Mouse (Mus musculus) hindlimb bud, embryonic 11.5 days (tissue): ENCODE results near the gene Bpnt1.
"Not testable (repeated sequence)": the region's sequence is repeated elsewhere in the genome, so short reads cannot be mapped to it uniquely, and the experiment has no call there.

ENCODE experiments used
- DNase-seq: peaks from one replicate; pipeline ENCODE4 v3.0.0-alpha.2; 2012; ENCODE audit warnings: low read depth, low spot score; ENCODE audit errors: extremely low spot score

Bpnt1 gene

DNA sequence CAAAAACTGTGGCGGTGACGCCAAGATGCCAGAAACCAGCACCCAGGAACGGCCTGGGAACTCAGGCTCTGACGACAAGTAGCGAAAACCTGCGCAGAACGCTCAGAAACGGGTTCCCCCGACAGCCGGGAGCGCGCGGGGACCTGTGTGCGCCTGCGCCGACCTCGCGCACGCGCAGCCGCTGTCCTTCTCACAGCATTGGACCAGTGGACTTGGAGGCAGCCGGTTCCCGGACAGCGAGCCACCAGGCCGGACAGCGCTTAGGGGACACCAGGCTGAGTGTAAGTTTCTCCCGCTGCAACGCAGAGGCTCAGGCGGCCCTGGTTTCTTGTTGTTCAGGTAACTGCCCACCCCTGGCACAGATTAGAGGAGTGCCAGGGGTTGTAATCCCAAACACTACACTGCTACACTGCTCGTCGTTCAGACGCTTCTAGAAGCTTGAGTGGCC lies at the start of gene Bpnt1:
TSS of gene Bpnt1 (plus strand) at position 167 of the 448 bp plus-strand sequence.
- DNase-seq, result no peak

DNA sequence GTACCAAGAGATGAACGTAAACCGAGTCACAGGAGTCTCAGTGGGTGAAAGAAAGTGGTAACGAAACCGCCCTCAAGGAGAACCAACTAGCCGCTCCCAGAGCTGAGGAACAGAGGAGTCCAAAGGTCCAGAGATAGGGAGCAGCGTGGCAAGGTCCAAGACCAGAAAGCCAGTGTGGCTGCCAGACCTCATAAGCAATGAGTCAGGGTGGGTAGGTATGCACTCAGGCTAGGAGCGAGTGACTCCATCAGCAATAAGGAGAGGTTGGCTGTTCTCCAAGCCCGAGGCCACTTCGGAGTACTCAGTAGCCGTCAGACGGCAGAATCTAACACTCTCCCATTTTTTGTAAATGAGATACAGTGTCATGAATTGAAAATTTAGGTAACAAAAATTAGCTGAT lies 49.1 kb upstream of the Bpnt1 start:
- no peak for DNase-seq

DNA sequence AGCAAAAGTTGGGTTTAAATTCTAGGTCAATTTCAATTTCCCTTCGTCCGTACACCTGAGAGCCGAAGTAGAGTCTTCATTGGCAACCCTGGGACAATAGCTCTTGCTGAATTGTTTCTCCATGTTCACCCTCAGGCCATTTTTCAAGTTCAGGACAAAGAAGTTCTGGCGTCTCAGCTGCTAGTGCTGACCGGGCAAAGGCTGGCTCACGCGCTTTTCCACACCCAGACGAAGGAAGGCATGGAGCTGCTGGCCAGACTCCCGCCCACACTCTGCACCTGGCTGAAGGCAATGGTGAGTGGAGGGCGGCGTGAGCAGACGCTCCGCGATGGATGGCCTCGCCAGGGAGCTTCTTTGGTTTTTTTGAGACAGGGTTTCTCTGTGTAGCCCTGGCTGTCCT lies 48.7 kb upstream of the Bpnt1 start:
- no peak for DNase-seq

DNA sequence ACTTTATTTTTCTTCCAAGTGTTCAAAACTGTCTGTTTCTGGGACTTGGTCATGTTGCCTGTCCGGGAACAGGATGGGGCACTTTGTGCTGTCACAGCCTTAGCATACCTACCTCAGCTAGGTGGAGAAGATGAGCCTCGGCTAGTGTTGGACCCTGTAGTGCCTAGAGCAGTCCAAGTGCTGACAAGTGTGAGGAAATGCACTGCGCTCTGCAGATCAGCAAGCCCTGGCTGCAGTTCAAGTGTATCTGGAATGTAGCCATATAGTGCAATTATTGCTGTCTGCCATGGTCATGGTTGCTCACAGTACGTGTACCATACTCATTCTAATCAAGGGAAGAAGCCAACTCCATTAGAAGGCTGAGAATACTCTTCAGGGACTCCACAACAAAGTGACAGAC lies 47.2 kb upstream of the Bpnt1 start:
- no peak for DNase-seq

DNA sequence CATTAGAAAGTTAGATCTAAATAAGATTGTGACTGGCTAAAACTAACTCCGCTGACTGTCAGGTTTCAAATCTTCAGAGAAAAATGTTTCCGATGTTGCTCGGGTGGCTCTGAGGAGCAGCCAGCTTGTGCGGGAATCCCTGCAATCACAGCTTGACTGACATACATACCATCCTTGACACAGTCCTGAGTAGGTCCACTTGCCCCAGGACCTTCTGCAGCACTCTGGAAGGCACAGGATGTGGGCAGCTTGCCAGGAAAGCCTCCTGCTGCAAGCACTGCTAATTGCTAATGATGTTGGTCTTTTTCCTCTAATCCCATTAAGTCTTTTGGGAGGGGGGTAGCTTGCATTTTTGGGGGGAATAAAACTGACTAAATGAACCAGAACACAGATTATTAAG lies 46.8 kb upstream of the Bpnt1 start:
- no peak for DNase-seq

DNA sequence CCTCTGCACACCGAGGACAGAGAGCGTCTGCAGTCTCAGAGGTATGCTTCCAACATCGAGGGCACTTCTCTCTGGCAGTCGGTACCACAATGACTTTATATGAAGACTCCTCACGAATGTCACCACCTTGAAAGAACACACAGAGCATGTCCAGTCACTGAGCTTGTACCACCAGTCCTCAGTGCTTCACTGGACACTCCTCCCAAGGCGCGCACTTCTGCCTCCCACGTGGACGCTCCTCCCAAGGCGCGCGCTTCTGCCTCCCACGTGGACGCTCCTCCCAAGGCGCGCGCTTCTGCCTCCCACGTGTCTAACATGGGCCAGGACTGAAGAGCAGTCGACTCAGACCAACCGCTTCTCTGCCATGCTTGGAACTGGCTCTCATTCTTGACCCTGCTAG lies 44.9 kb upstream of the Bpnt1 start:
- no peak for DNase-seq

DNA sequence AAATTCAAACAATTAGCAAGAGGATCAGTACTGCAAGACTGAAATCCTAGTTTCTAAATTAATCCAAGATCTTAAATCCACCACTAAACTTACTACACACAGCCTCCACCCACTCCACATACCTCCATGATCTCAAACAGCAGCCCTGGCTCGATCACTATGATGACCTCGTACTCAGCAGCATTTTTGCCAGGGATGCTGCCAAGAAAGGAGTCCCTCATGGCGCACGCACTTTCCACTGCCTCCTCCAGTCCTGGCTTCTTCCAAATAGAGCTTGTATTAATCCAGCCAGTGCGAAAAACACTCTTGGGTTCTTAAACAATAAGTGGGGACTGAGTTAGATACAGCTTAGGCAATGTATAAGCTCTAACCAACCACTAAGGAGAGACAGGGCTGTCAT lies 42.7 kb upstream of the Bpnt1 start:
- DNase-seq, result no peak

DNA sequence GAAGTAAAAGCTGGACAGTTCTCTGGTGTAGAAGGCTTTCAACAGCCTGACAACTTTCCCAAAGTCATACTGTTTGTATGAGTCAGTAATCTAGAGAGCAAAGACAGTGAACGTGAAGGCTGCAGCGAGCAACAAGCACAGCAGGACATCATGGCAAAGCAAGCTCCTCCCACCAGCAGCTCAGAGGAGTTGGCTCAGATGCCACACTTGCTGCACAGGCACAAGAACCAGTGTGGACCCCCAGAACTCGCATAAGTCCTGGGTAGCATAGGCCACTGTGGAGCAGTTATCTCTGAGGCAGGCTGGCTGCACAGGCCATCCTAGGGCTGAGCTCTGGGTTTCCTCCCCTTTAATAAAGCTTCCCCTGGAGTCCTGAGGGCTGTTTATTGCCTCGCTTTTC lies 40.6 kb upstream of the Bpnt1 start:
- DNase-seq, result no peak

DNA sequence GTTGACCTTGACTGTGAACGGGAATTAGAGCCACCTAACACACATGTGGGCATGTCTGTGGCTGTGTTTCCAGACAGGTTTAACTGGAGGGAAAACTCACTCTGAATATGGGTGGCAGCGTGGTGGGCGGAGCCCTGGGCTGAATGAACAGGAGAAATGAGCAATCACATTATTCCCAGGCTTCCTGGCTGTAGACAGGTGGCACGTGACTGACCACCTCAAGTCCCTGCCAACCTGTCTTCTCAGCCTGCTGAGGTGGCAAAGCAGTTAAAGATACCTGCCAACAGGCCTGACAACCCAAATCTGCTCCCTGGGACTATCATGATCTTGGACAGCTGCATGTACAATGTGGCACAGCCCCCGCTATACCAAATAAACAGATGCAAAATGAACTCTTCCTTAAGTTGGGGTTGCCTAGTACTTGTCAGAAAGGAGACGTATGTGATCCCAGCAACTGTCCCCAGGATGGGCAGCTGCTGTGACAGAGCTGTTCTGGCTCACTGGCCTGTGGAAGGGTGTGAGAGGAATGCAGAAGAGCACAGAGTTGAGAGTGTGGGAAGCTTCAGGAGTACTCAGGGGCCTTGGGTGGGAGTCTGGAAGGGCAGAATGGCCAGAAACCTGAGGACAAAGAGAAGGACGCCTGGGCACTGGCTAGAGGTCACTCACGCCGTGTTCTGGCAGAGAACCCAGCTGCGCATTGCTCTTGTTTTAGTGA lies 39.1 kb upstream of the Bpnt1 start:
- DNase-seq, result no peak

DNA sequence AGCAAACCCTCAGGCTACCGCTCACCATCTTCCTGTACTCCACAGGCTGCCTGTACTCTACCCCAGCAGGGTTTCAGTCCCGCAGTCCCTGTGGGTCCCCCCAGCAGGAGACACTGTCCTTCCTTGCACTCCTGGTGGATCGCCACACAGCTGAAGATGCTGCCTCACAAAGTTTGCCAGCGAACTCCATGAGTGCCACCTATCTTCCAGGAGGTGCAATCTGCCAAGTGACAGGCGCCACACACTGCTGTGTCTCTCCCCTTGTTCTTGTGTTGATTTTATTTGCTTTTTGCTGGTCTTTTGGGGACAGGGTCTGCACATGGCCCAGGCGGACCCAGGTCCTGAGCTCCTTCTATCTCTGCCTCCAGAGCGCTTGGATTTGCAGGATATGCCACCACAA lies 35.1 kb upstream of the Bpnt1 start:
- no peak for DNase-seq

DNA sequence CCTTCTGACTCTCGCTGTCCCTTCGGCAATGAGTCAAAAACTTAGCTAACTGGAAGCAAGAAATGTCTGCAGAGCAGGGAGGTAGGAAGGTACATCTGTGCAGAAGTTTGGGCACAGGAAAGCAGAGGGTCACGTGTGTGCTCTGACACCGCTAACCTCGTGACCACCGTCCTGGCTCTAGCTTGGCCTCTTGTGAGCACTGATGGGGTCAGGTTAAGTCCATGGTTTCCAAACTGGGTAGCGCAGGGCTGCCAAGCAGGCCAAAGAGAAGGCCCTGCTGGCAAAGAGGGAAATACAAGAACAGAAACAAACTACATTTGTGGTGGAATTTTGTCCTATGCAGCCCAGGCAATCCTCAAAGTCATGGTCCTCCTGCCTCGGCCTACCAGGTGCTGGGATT lies 33.5 kb upstream of the Bpnt1 start:
- DNase-seq, result no peak

DNA sequence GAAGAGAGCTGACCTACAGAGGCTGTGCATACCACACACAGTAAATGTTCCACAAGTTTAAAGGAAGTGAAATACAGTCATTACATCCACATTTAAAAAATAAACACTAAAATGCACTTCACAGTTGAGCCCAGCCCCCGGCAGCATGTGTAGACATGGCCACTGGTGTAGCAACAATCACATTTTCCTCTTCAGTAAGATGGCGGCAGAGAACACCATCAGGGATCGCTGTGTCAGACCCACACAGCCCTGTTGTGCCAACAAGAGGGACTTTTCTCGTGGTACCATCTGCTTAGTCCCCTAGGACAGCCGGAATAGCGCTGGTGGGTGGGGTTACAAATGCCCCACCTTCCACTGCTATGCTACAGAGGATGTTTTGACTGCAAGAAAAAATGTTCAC lies 29.1 kb upstream of the Bpnt1 start:
- no peak for DNase-seq

DNA sequence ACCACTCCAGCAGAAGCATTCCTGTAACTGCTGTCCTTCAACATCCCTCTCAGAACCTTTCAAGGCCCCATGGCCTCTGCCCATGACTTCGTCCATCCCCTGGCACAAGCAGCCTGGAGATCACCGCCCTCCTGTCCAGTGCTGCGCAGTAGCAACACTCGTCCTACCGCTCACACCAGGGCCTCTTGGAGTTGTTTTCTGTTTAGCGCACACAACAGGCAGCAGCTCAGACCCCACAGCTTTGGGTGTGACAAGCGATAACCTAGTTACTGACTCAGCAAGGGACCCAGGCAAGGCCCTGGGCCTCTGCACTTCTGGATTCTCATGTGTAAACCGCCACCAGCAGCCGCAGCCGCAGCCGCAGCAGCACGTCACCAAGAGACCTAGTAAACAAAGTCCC lies 25.1 kb upstream of the Bpnt1 start:
- no peak for DNase-seq

DNA sequence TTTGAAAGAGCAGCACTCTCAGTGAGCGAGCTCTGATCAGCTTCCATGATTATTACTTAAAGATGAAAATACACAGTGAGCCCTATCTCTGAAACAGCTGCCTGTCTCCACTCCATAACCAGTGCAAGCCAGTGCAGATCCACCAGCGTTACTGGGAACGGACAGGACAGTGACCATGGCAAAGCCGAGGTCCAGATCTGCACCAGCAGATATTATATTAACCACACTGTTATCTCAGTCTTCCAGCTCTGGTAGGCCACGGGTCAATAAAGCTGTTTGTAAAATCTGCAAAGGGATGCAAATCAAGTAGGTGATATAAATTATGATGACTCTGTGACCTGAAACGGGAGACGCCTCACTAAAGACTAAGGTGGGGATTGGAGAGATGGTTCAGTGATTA lies 24.3 kb upstream of the Bpnt1 start:
- DNase-seq, result no peak

DNA sequence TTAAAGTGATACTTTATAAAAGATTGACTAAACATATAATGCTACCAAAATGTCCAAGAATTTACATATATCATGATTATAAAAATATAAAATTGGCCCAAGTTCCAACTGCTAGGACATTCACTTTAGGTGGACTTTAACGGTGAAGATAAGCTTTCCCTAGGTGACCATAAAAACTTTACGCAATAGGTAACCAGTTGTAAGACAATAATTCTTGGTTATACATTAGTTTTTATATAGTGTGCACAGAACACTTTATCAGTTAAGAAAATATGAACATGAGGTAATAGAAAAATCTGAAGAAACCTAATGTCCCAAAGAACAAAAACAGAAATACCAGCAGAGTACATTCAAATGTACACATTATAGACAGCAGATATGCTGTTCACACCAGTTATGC lies 23.6 kb upstream of the Bpnt1 start:
- no peak for DNase-seq

DNA sequence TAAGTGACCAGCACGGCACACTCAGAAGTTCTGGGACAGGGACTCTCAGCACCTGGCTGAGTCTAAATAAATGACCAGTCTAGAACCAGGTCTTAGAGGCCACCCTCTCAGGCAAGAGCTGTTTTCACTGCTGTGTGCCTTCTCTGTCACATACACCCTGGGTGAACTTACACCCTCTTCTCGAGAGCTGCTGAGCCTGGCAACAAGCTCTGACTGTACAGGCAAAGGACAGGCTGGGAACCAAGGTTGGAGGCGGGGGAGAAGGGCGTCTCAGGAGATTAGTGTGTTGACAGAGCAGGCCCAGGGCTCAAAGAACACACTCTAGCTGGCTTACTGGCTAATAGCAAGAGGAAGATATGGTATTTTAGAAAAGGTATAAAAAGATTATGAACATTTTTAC lies 23.0 kb upstream of the Bpnt1 start:
- no peak for DNase-seq

DNA sequence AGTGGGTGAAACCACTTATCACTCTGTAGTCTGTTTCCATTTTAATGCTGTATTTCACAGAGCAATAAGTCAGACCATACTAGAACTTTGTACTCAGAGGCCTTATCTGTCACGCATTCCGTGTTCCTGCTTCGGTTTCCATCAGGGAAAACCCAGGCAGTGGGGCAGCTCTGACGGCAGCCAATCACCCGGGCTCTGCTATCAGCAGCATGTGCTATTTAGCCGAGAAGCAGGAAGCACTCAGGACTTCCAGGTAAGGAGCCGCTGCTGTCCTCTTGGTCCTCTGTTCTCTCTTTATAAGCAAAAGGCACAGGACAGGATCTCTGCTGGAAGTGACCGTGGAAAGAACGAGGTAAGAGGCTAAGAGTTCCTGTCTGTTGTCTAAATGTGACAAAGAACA lies 20.0 kb upstream of the Bpnt1 start:
- DNase-seq, result no peak

DNA sequence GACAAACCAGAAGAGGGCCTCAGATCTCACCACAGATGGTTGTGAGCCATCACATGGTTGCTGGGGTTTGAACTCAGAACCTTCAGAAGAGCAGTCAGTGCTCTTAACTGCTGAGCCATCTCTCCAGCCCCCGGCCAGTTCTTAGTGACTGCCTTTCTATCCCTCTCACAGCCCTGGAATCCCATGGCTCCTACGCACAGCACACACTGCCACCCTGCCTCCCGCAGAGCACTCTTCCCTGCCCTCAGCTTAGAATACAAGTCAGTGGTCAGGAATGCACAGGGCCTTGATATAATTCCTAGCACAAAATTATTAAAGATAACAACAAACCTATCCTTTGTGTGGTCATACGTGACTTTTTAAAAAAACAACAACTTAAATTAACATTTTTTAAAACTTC lies 17.4 kb upstream of the Bpnt1 start:
- no peak for DNase-seq

DNA sequence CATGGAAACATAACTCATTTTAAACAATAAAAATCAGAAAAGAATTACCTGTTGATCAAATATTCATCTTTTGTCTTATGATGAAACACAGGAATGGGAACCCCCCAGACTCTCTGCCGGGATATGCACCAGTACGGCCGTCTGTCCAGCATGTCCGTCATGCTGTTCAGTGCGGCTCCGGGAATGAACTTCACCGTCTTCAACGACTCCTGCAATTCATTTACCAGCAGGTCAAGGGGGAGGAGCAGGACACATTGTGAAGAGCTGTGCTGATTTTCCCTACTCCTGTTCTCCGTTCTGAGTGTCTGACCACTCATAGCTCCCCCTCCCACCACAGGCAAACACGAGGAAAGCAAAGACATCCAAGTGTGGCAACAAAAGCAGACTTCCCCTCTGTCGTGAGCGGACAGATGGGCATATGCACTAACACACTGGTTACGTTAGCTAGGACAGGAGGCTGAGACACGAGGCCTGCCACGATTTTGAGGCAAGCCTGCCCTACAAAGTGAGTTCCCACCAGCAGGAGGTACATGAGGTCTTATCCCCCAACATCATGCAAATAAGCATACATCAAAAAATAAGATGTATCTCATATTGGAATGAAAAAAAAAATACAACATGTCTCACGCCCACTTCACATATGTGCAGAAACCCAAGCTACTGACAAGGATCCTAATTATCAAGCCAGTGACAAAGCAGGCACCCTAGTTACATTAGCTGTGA lies 15.9 kb upstream of the Bpnt1 start:
- DNase-seq, result no peak

DNA sequence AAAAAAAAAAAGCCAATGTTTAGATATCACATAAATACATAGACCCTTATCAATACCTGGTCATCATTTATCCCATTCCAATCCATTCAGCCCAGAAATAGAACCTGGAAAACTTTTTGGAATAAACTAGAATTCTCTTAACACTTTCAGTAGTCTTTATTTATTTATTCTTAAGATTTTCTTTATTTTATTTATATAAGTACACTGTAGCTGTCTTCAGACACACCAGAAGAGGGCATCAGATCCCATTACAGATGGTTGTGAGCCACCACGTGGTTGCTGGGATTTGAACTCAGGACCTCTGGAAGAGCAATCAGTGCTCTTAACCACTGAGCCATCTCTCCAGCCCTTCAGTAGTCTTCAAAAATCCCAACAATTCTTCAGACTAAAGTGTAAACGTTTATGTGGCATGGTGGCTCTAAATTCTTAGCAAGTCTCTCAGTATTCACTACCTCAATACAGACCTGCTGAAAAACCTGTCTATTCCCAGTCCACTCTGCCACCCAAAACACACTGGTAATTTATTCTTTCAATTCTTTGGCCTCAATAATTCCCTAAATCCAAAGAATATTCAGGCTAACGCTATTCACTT lies 4.1 kb upstream of the Bpnt1 start:
- not testable (repeated sequence) for DNase-seq

DNA sequence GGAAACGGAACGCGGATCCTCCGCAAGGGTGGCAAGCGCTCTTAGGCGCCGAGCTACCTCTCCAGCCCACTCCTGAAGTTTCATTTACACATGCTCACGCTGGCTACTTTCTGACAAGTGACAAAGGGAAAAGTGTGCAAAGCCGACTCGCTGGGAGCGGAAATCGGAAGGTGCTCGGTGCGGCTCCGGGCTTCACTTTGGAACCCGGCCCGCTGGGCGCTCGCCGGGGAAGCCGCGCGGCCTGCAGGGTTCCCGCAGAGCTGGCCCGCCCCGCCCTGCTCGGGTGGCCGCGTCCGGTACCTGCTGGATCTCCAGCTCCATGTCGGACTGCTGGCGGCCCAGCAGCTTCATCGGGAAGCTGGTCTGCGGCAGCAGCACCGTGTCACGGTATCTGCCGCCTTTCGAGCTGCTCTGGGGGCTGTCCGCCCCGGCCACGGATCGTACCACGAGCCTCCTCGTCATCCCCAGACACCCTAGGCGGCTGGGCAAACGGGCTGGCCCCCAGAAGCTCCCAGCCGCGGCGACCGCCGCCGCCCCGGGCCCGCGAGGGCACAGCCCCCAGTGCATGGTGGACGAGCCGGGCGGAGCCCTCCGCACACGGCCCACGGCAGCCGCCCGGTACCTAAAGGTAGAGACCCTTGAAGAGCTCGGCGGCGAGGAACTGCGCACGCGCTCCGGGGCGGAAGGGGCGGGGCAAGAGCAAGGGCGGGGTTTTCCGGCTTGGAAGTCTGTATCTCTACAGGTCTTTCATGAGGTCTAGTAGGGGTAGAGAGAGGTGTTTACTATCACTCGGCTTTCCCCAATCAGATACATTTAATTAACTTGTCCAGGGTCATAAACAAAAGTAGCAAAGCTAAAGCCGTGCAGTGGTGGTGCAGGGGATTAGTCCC lies 3.0 kb upstream of the Bpnt1 start, which contains the start of gene Iars2:
TSS of gene Iars2 (minus strand) at position 676 of the 890 bp plus-strand sequence.
- no peak for DNase-seq
